Mouse (Mus musculus) myocyte (in vitro differentiated cells): ENCODE measurements around the gene Tstd1.

Source experiments
- CEBPB ChIP-seq: IDR thresholded peaks from 2 replicates; pipeline ENCODE4 v1.6.1; 2011; ENCODE audit warnings: mild to moderate bottlenecking, moderate library complexity; ENCODE audit not compliant: poor library complexity, insufficient read depth, severe bottlenecking
- E2F4 ChIP-seq: IDR thresholded peaks from one replicate; pipeline ENCODE4 v1.6.1; 2011; ENCODE audit warnings: mild to moderate bottlenecking, control low read depth, moderate library complexity; ENCODE audit not compliant: insufficient read depth
- MAX ChIP-seq: IDR thresholded peaks from one replicate; pipeline ENCODE4 v1.6.1; 2011; ENCODE audit warnings: low read depth, mild to moderate bottlenecking, control low read depth
- MYOD1 ChIP-seq, 3 experiments: IDR thresholded peaks; one replicate each; pipeline ENCODE4 v1.6.1; 2011; ENCODE audit warnings: control low read depth in 2 of 3, low read depth in 2 of 3, mild to moderate bottlenecking in 2 of 3, moderate library complexity in 1 of 3; ENCODE audit not compliant: insufficient read length in 2 of 3, control insufficient read depth in 1 of 3
- POLR2A ChIP-seq: IDR thresholded peaks from one replicate; pipeline ENCODE4 v1.6.1; 2011; ENCODE audit warnings: low read depth, mild to moderate bottlenecking, control low read depth, moderate library complexity; ENCODE audit not compliant: insufficient read length
- POLR2AphosphoS2 ChIP-seq: IDR thresholded peaks from one replicate; pipeline ENCODE4 v1.6.1; 2011; ENCODE audit warnings: low read depth, control low read depth; ENCODE audit not compliant: insufficient read length
- REST ChIP-seq: IDR thresholded peaks from one replicate; pipeline ENCODE4 v1.6.1; 2011; ENCODE audit warnings: mild to moderate bottlenecking, control low read depth, moderate library complexity; ENCODE audit not compliant: insufficient read depth, insufficient read length
- SRF ChIP-seq: IDR thresholded peaks from one replicate; pipeline ENCODE4 v1.6.1; 2011; ENCODE audit warnings: low read depth; ENCODE audit not compliant: control insufficient read depth, insufficient read length
- TCF12 ChIP-seq: IDR thresholded peaks from one replicate; pipeline ENCODE4 v1.6.1; 2011; ENCODE audit warnings: mild to moderate bottlenecking, control low read depth; ENCODE audit not compliant: poor library complexity, insufficient read depth, severe bottlenecking
- USF1 ChIP-seq: IDR thresholded peaks from one replicate; pipeline ENCODE4 v1.6.1; 2011; ENCODE audit warnings: low read depth, mild to moderate bottlenecking, control low read depth, moderate library complexity

- TF ChIP-seq POLR2A, result no peak
- no peak for TF ChIP-seq E2F4
- TF ChIP-seq MYOD1 (IDR thresholded peaks at IDR 0.05; ENCODE audit: control insufficient read depth in 1 of 3, insufficient read length in 2 of 3, low read depth in 2 of 3), result no peak
- no peak for TF ChIP-seq REST
- TF ChIP-seq USF1, result no peak
- no peak for TF ChIP-seq CEBPB
- TF ChIP-seq POLR2AphosphoS2, result no peak
- no peak for TF ChIP-seq MAX
- TF ChIP-seq TCF12, result no peak
- TF ChIP-seq SRF, result no peak
Measured at GRCm38 (mm10) chr1:171401821-171402220, 16.9 kb upstream of the Tstd1 start.
